In the genomic region with DNA sequence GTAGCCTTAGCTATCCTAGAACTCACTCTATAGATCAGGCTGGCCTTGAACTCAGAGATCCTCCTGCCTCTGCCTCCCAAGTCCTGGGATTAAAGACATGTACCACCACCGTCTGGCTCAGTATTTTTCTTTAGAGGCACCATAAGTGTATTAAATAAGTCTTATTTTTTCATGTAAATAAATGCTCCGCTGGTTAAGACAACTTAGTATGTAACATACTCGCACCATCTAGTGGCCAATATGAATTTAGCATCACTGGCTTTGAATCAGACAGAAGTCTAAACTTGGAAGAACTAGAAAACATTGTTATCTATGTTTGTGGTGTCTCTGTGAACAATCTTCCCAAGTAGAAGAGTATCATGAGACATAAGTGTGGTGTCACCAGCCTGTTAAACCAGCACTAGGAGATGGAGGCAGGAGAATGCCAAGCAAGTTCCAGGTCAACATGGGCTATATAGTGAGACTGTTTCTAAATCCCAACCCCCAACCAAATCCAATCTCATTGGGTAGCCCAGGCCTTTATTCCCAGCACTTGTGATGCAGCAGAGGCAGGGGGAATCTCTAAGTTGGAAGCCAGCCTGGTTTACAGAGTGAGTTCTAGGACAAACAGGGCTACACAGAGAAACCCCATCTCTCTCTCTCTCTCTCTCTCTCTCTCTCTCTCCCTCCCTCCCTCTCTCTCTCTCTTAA, we compare ENCODE assay signal across 9 mouse cellular contexts. TPM values are rescaled to one million over a fixed set of nuclear protein-coding genes. Genes with fewer than 3 reads are reported as not detected.
DNase-seq lines count a peak whose midpoint lies in the region; ATAC-seq and TF ChIP-seq lines count a peak whose summit lies in the region.
"Had no signal": no experiment of that assay in that cellular context is flagged by ENCODE, and none has a peak within 500 bp of the region (broad histone marks: within the 10 kb centered on the region; RNA-seq: fewer than 3 reads in every experiment).

No protein-coding gene starts in this region.

- H3K4me2 ChIP-seq in embryonic facial prominence, embryonic 11.5 days (ENCODE audit: low read depth, low read length), result no peak overlapping the region
- no peak overlapping the region for H3K4me2 ChIP-seq in kidney, postnatal 0 days (ENCODE audit: low read length)

- no peak overlapping the region for H3K27ac ChIP-seq in embryonic facial prominence, embryonic 11.5 days (replicated peaks; ENCODE audit: low read depth, low read length)
- H3K27ac ChIP-seq in embryonic facial prominence, embryonic 10.5 days (replicated peaks), result no peak overlapping the region
- H3K27ac ChIP-seq in kidney, postnatal 0 days, result no peak overlapping the region

- DNase-seq in embryonic facial prominence, embryonic 11.5 days (ENCODE audit: low spot score), result peak; percentile 71
- DNase-seq in embryonic facial prominence, embryonic 10.5 days (ENCODE audit: low spot score), result no peak
- peak; percentile 38 to 46 for DNase-seq in right cerebral cortex, postnatal 10 days (ENCODE audit: low spot score in 2 of 2)
- no peak for DNase-seq in right cerebral cortex, postnatal 36 days (ENCODE audit: low spot score in 2 of 2)
- peak; percentile 29 for DNase-seq in embryo, embryonic 9.5 days (ENCODE audit: extremely low spot score)
- DNase-seq in kidney, postnatal 0 days (ENCODE audit: low spot score), result peak; percentile 88
- peak; percentile 70 for DNase-seq in lung, postnatal 25 days (ENCODE audit: low spot score)
- peak; percentile 9 to 42 for DNase-seq in thymus, postnatal 10 days (ENCODE audit: low spot score in 2 of 2)

- no peaks in the 10 kb centered on the region for H3K36me3 ChIP-seq in embryonic facial prominence, embryonic 11.5 days (replicated peaks; ENCODE audit: control insufficient read depth, insufficient read depth, low read depth, low read length)
- no peaks in the 10 kb centered on the region for H3K36me3 ChIP-seq in embryonic facial prominence, embryonic 10.5 days (replicated peaks)
- no peaks in the 10 kb centered on the region for H3K36me3 ChIP-seq in kidney, postnatal 0 days (ENCODE audit: insufficient read depth, low read length)
- H3K36me3 ChIP-seq: G1E had no signal

- H3K27me3 ChIP-seq in embryonic facial prominence, embryonic 11.5 days (ENCODE audit: control insufficient read depth, insufficient read depth, low read length), result no peaks in the 10 kb centered on the region
- H3K27me3 ChIP-seq in embryonic facial prominence, embryonic 10.5 days (replicated peaks; ENCODE audit: low read depth, poor library complexity, severe bottlenecking), result no peaks in the 10 kb centered on the region
- H3K27me3 ChIP-seq in kidney, postnatal 0 days (ENCODE audit: insufficient read depth, low read length), result no peaks in the 10 kb centered on the region

- H3K9me3 ChIP-seq in embryonic facial prominence, embryonic 11.5 days (replicated peaks; ENCODE audit: control insufficient read depth, low read length), result no peaks in the 10 kb centered on the region
- H3K9me3 ChIP-seq in embryonic facial prominence, embryonic 10.5 days, result no peaks in the 10 kb centered on the region
- no peaks in the 10 kb centered on the region for H3K9me3 ChIP-seq in kidney, postnatal 0 days (replicated peaks; ENCODE audit: low read length)
- H3K9me3 ChIP-seq: G1E had no signal

- peak; percentile 82 for TF ChIP-seq CTCF in kidney, postnatal 0 days (IDR thresholded peaks at IDR 0.05; ENCODE audit: low read depth)

- no peak for ATAC-seq in embryonic facial prominence, embryonic 11.5 days (replicated peaks; ENCODE audit: insufficient number of reproducible peaks, low FRiP score, low TSS enrichment, low read depth)
- no peak for ATAC-seq in kidney, postnatal 0 days (replicated peaks; ENCODE audit: low FRiP score, low read depth)

- no peak overlapping the region for H3K9ac ChIP-seq in embryonic facial prominence, embryonic 11.5 days (replicated peaks; ENCODE audit: low read length)
- no peak overlapping the region for H3K9ac ChIP-seq in kidney, postnatal 0 days (ENCODE audit: low read depth, low read length)

- 19% methylated on average over 3 of the region's 3 CpGs for WGBS in embryonic facial prominence, embryonic 11.5 days
- 28% methylated on average over 3 of the region's 3 CpGs for WGBS in embryonic facial prominence, embryonic 10.5 days
- WGBS in kidney, postnatal 0 days, result 11% methylated on average over 3 of the region's 3 CpGs

- H3K4me1 ChIP-seq in embryonic facial prominence, embryonic 11.5 days (ENCODE audit: control insufficient read depth, insufficient read depth, low read length), result no peaks in the 10 kb centered on the region
- no peaks in the 10 kb centered on the region for H3K4me1 ChIP-seq in embryonic facial prominence, embryonic 10.5 days
- no peaks in the 10 kb centered on the region for H3K4me1 ChIP-seq in kidney, postnatal 0 days (replicated peaks; ENCODE audit: insufficient read depth, low read length)

- no peak overlapping the region for H3K4me3 ChIP-seq in embryonic facial prominence, embryonic 11.5 days (ENCODE audit: low read depth, low read length)
- no peak overlapping the region for H3K4me3 ChIP-seq in embryonic facial prominence, embryonic 10.5 days
- no peak overlapping the region for H3K4me3 ChIP-seq in kidney, postnatal 0 days (replicated peaks; ENCODE audit: low read depth, low read length)

RNA-seq across cellular contexts. Expression of gene Ccnl1, which starts 33.1 kb away (rescaled TPM):
- polyA plus RNA-seq in embryonic facial prominence, embryonic 11.5 days (2014; fragmentation: Nextera tagmentation; extraction: Ambion mirVana), result 116 and 125 TPM in 2 replicates
- polyA plus RNA-seq in embryonic facial prominence, embryonic 10.5 days (2016; fragmentation: Nextera tagmentation; extraction: Ambion mirVana), result 102 and 104 TPM in 2 replicates
- polyA plus RNA-seq in kidney, postnatal 0 days (2015; fragmentation: Nextera tagmentation; extraction: Ambion mirVana), result 82.6 and 88.2 TPM in 2 replicates

Comparison
In these comparisons a context has a peak if more than half of its experiments do, and no peak if none do; other contexts are left out.
1. DNase-seq: peak in embryonic facial prominence, embryonic 11.5 days (single experiment), right cerebral cortex, postnatal 10 days (2 of 2), embryo, embryonic 9.5 days (single experiment), kidney, postnatal 0 days (single experiment), lung, postnatal 25 days (single experiment) and thymus, postnatal 10 days (2 of 2); none in embryonic facial prominence, embryonic 10.5 days (single experiment) and right cerebral cortex, postnatal 36 days (0 of 2).